Mouse (Mus musculus): ENCODE measurements around the gene Kansl3.

DNA sequence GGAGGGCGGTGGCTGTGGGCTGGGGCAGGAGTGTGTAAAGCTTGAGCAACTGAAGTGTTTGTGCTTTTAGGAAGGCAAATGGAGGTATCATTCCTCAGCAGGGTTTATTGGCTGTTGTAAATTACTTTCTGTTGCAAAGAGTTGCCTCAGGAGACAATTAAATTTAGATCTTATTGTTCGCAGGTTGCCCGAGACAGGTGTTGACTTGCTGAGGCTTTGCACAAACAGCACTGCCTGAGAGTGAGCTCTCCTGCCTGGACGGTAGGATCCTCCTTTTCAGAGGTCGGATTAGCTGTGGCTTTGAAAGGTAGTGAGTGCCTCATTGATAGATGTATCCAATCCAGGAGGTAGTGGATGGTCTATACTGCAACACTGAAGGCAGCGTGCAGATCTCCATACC lies 62.9 kb downstream of the Kansl3 start:
- no peak for TF ChIP-seq CTCF (IDR thresholded peaks at IDR 0.05; ENCODE audit: borderline replicate concordance, insufficient read depth, low read length)
- no peak for TF ChIP-seq POLR2A (IDR thresholded peaks at IDR 0.05; ENCODE audit: low read depth, low read length)

Data from embryonic fibroblast, embryonic 13.5 days (primary cell).